Mouse (Mus musculus): Measurements from ENCODE around the gene Map1b. TPM values are rescaled to one million over a fixed set of nuclear protein-coding genes. Genes with fewer than 3 reads are reported as not detected.

The Map1b gene
- total and polyA plus RNA-seq, 2 experiments from 2014 or later: 34.1 to 43.6 TPM

GRCm38 (mm10) chr13:99558216-99558906, 42.0 kb upstream of the Map1b start:
- no peaks in the 10 kb centered on the region for H3K36me3 ChIP-seq (replicated peaks; ENCODE audit: control insufficient read depth, insufficient read depth, low read length)
- no peak overlapping the region for H3K27ac ChIP-seq (ENCODE audit: low read depth)
- DNase-seq (ENCODE audit: low spot score) (no peak), ATAC-seq (ENCODE audit: insufficient read depth, low read depth) (no peak)
- no peak overlapping the region for H3K9ac ChIP-seq (replicated peaks; ENCODE audit: low read depth, low read length)
- H3K27me3 ChIP-seq (ENCODE audit: control insufficient read depth, insufficient read depth, low read length): no peaks in the 10 kb centered on the region
- no peaks in the 10 kb centered on the region for H3K4me1 ChIP-seq (ENCODE audit: control insufficient read depth, insufficient read depth)
- no peak overlapping the region for H3K4me2 ChIP-seq (ENCODE audit: low read depth, low read length)
- no peaks in the 10 kb centered on the region for H3K9me3 ChIP-seq (replicated peaks; ENCODE audit: control insufficient read depth, low read length)
- WGBS: 64% methylated on average over 12 of the region's 12 CpGs
- no peak for TF ChIP-seq CTCF (IDR thresholded peaks at IDR 0.05; ENCODE audit: low read depth)
- no peak for TF ChIP-seq EP300 (IDR thresholded peaks at IDR 0.05; ENCODE audit: low read depth)
- H3K4me3 ChIP-seq (ENCODE audit: low read depth, low read length): no peak overlapping the region

- ATAC-seq (ENCODE audit: insufficient read depth, low read depth): no peak
- Histone ChIP-seq H3K4me2 (ENCODE audit: low read depth, low read length) (no peak overlapping the region), H3K27me3 (ENCODE audit: control insufficient read depth, insufficient read depth, low read length) (no peaks in the 10 kb centered on the region), H3K9ac (replicated peaks; ENCODE audit: low read depth, low read length) (no peak overlapping the region), H3K27ac (ENCODE audit: low read depth) (no peak overlapping the region), H3K4me1 (ENCODE audit: control insufficient read depth, insufficient read depth) (no peaks in the 10 kb centered on the region), H3K36me3 (replicated peaks; ENCODE audit: control insufficient read depth, insufficient read depth, low read length) (no peaks in the 10 kb centered on the region), H3K9me3 (replicated peaks; ENCODE audit: control insufficient read depth, low read length) (no peaks in the 10 kb centered on the region), H3K4me3 (ENCODE audit: low read depth, low read length) (no peak overlapping the region)
- TF ChIP-seq CTCF (IDR thresholded peaks at IDR 0.05; ENCODE audit: low read depth) (no peak), EP300 (IDR thresholded peaks at IDR 0.05; ENCODE audit: low read depth) (no peak)
- no peak for DNase-seq (ENCODE audit: low spot score)
- 59% methylated on average over 15 of the region's 15 CpGs for WGBS
Observed at GRCm38 (mm10) chr13:99557813-99558212, 41.5 kb upstream of the Map1b start.

- Histone ChIP-seq H3K9ac (replicated peaks; ENCODE audit: low read depth, low read length) (no peak overlapping the region), H3K27ac (ENCODE audit: low read depth) (no peak overlapping the region), H3K4me3 (ENCODE audit: low read depth, low read length) (no peak overlapping the region), H3K4me1 (ENCODE audit: control insufficient read depth, insufficient read depth) (no peaks in the 10 kb centered on the region), H3K27me3 (ENCODE audit: control insufficient read depth, insufficient read depth, low read length) (no peaks in the 10 kb centered on the region), H3K4me2 (ENCODE audit: low read depth, low read length) (no peak overlapping the region), H3K36me3 (replicated peaks; ENCODE audit: control insufficient read depth, insufficient read depth, low read length) (no peaks in the 10 kb centered on the region), H3K9me3 (replicated peaks; ENCODE audit: control insufficient read depth, low read length) (no peaks in the 10 kb centered on the region)
- WGBS: 73% methylated on average over 5 of the region's 5 CpGs
- TF ChIP-seq CTCF (IDR thresholded peaks at IDR 0.05; ENCODE audit: low read depth): no peak
- no peak for TF ChIP-seq EP300 (IDR thresholded peaks at IDR 0.05; ENCODE audit: low read depth)
- ATAC-seq (ENCODE audit: insufficient read depth, low read depth) (no peak), DNase-seq (ENCODE audit: low spot score) (no peak)
Observed at GRCm38 (mm10) chr13:99557331-99557730, 41.0 kb upstream of the Map1b start.

- Histone ChIP-seq H3K9me3 (replicated peaks; ENCODE audit: control insufficient read depth, low read length) (no peaks in the 10 kb centered on the region), H3K27me3 (ENCODE audit: control insufficient read depth, insufficient read depth, low read length) (no peaks in the 10 kb centered on the region), H3K27ac (ENCODE audit: low read depth) (no peak overlapping the region), H3K4me1 (ENCODE audit: control insufficient read depth, insufficient read depth) (no peaks in the 10 kb centered on the region), H3K36me3 (replicated peaks; ENCODE audit: control insufficient read depth, insufficient read depth, low read length) (no peaks in the 10 kb centered on the region), H3K4me2 (ENCODE audit: low read depth, low read length) (no peak overlapping the region), H3K9ac (replicated peaks; ENCODE audit: low read depth, low read length) (no peak overlapping the region), H3K4me3 (ENCODE audit: low read depth, low read length) (no peak overlapping the region)
- 31% methylated on average over 8 of the region's 8 CpGs for WGBS
- no peak for TF ChIP-seq EP300 (IDR thresholded peaks at IDR 0.05; ENCODE audit: low read depth)
- no peak for TF ChIP-seq CTCF (IDR thresholded peaks at IDR 0.05; ENCODE audit: low read depth)
- ATAC-seq (ENCODE audit: insufficient read depth, low read depth): no peak
- no peak for DNase-seq (ENCODE audit: low spot score)
Observed at GRCm38 (mm10) chr13:99554960-99555359, 38.6 kb upstream of the Map1b start.

GRCm38 (mm10) chr13:99554466-99554865, 38.1 kb upstream of the Map1b start:
- no peak for TF ChIP-seq EP300 (IDR thresholded peaks at IDR 0.05; ENCODE audit: low read depth)
- TF ChIP-seq CTCF (IDR thresholded peaks at IDR 0.05; ENCODE audit: low read depth): no peak
- no peaks in the 10 kb centered on the region for H3K27me3 ChIP-seq (ENCODE audit: control insufficient read depth, insufficient read depth, low read length)
- no peak for DNase-seq (ENCODE audit: low spot score)
- H3K4me3 ChIP-seq (ENCODE audit: low read depth, low read length): no peak overlapping the region
- WGBS: 72% methylated on average over 6 of the region's 6 CpGs
- H3K9ac ChIP-seq (replicated peaks; ENCODE audit: low read depth, low read length): no peak overlapping the region
- ATAC-seq (ENCODE audit: insufficient read depth, low read depth): no peak
- no peaks in the 10 kb centered on the region for H3K9me3 ChIP-seq (replicated peaks; ENCODE audit: control insufficient read depth, low read length)
- H3K27ac ChIP-seq (ENCODE audit: low read depth): no peak overlapping the region
- no peaks in the 10 kb centered on the region for H3K4me1 ChIP-seq (ENCODE audit: control insufficient read depth, insufficient read depth)
- no peaks in the 10 kb centered on the region for H3K36me3 ChIP-seq (replicated peaks; ENCODE audit: control insufficient read depth, insufficient read depth, low read length)
- H3K4me2 ChIP-seq (ENCODE audit: low read depth, low read length): no peak overlapping the region

GRCm38 (mm10) chr13:99552381-99552780, 36.0 kb upstream of the Map1b start:
- Histone ChIP-seq H3K27me3 (ENCODE audit: control insufficient read depth, insufficient read depth, low read length) (no peaks in the 10 kb centered on the region), H3K4me3 (ENCODE audit: low read depth, low read length) (no peak overlapping the region), H3K27ac (ENCODE audit: low read depth) (no peak overlapping the region), H3K36me3 (replicated peaks; ENCODE audit: control insufficient read depth, insufficient read depth, low read length) (no peaks in the 10 kb centered on the region), H3K9me3 (replicated peaks; ENCODE audit: control insufficient read depth, low read length) (no peaks in the 10 kb centered on the region), H3K4me2 (ENCODE audit: low read depth, low read length) (no peak overlapping the region), H3K4me1 (ENCODE audit: control insufficient read depth, insufficient read depth) (no peaks in the 10 kb centered on the region), H3K9ac (replicated peaks; ENCODE audit: low read depth, low read length) (no peak overlapping the region)
- DNase-seq (ENCODE audit: low spot score) (no peak), ATAC-seq (ENCODE audit: insufficient read depth, low read depth) (no peak)
- TF ChIP-seq CTCF (IDR thresholded peaks at IDR 0.05; ENCODE audit: low read depth) (no peak), EP300 (IDR thresholded peaks at IDR 0.05; ENCODE audit: low read depth) (no peak)
- WGBS: 93% methylated on average over 4 of the region's 4 CpGs
